Mouse (Mus musculus) myocyte (in vitro differentiated cells): ENCODE measurements around the gene Ep400. TPM values are rescaled to one million over a fixed set of nuclear protein-coding genes. Genes with fewer than 3 reads are reported as not detected.

Source experiments
- H3K27me3 ChIP-seq: one replicate; pipeline ENCODE4 v1.6.1; 2011; ENCODE audit not compliant: control insufficient read depth, insufficient read depth, insufficient read length
- H3K36me3 ChIP-seq: one replicate; pipeline ENCODE4 v1.6.1; 2011; ENCODE audit not compliant: control insufficient read depth, insufficient read depth
- H3K4me2 ChIP-seq: one replicate; pipeline ENCODE4 v1.6.1; 2011; ENCODE audit warnings: low read depth, control low read depth
- H3K4me3 ChIP-seq: one replicate; pipeline ENCODE4 v1.5.1; 2011; ENCODE audit warnings: mild to moderate bottlenecking, control low read depth, moderate library complexity
- H3K79me2 ChIP-seq: one replicate; pipeline ENCODE4 v1.6.1; 2011; ENCODE audit not compliant: control insufficient read depth, insufficient read depth
- H3ac ChIP-seq: one replicate; pipeline ENCODE4 v1.6.1; 2011; ENCODE audit not compliant: control insufficient read depth, insufficient read length
- CEBPB ChIP-seq: IDR thresholded peaks from 2 replicates; pipeline ENCODE4 v1.6.1; 2011; ENCODE audit warnings: mild to moderate bottlenecking, moderate library complexity; ENCODE audit not compliant: poor library complexity, insufficient read depth, severe bottlenecking
- E2F4 ChIP-seq: IDR thresholded peaks from one replicate; pipeline ENCODE4 v1.6.1; 2011; ENCODE audit warnings: mild to moderate bottlenecking, control low read depth, moderate library complexity; ENCODE audit not compliant: insufficient read depth
- MAX ChIP-seq: IDR thresholded peaks from one replicate; pipeline ENCODE4 v1.6.1; 2011; ENCODE audit warnings: low read depth, mild to moderate bottlenecking, control low read depth
- MYOD1 ChIP-seq, 3 experiments: IDR thresholded peaks; one replicate each; pipeline ENCODE4 v1.6.1; 2011; ENCODE audit warnings: control low read depth in 2 of 3, low read depth in 2 of 3, mild to moderate bottlenecking in 2 of 3, moderate library complexity in 1 of 3; ENCODE audit not compliant: insufficient read length in 2 of 3, control insufficient read depth in 1 of 3
- MYOG ChIP-seq, 3 experiments: IDR thresholded peaks; one replicate each; pipeline ENCODE4 v1.6.1; 2011; ENCODE audit warnings: control low read depth in 2 of 3, low read depth in 2 of 3, mild to moderate bottlenecking in 2 of 3; ENCODE audit not compliant: insufficient read length in 2 of 3, control insufficient read depth in 1 of 3, insufficient read depth in 1 of 3
- POLR2A ChIP-seq: IDR thresholded peaks from one replicate; pipeline ENCODE4 v1.6.1; 2011; ENCODE audit warnings: low read depth, mild to moderate bottlenecking, control low read depth, moderate library complexity; ENCODE audit not compliant: insufficient read length
- POLR2AphosphoS2 ChIP-seq: IDR thresholded peaks from one replicate; pipeline ENCODE4 v1.6.1; 2011; ENCODE audit warnings: low read depth, control low read depth; ENCODE audit not compliant: insufficient read length
- REST ChIP-seq: IDR thresholded peaks from one replicate; pipeline ENCODE4 v1.6.1; 2011; ENCODE audit warnings: mild to moderate bottlenecking, control low read depth, moderate library complexity; ENCODE audit not compliant: insufficient read depth, insufficient read length
- SRF ChIP-seq: IDR thresholded peaks from one replicate; pipeline ENCODE4 v1.6.1; 2011; ENCODE audit warnings: low read depth; ENCODE audit not compliant: control insufficient read depth, insufficient read length
- TCF12 ChIP-seq: IDR thresholded peaks from one replicate; pipeline ENCODE4 v1.6.1; 2011; ENCODE audit warnings: mild to moderate bottlenecking, control low read depth; ENCODE audit not compliant: poor library complexity, insufficient read depth, severe bottlenecking
- TCF3 ChIP-seq: IDR thresholded peaks from one replicate; pipeline ENCODE4 v1.6.1; 2011; ENCODE audit warnings: low read depth, control low read depth; ENCODE audit not compliant: insufficient read length
- USF1 ChIP-seq: IDR thresholded peaks from one replicate; pipeline ENCODE4 v1.6.1; 2011; ENCODE audit warnings: low read depth, mild to moderate bottlenecking, control low read depth, moderate library complexity
- polyA plus RNA-seq: library from polyadenylated mRNA; unstranded; fragments of >200 nt; fragmentation: generic; extraction: Trizol; gene quantifications from one replicate; pipeline ENCODE4 v1.2.1, GENCODE M21; 2012; ENCODE audit warnings: missing spikeins

Gene Ep400
- polyA plus RNA-seq, 1 experiment = 22.0 TPM

DNA sequence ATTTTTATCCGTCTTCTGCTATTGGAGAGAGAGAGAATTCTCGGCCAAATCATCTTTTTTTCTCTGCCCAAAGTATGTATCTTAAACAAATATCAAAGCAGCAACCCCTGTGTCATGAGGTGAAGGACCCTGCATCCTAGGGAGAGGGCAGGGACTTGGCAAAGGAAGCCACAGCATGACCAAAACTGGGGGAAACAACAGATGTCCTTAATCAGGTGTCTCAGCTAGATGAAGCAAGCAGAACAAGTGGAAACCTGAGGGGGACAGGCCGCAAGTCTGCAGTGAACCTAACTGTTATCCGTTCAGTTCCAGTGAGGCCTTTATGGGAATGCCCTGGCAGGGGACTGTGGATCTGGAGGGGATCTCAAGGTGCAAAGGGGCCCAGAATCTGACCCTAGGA lies 36.9 kb upstream of the Ep400 start:
- H3K4me2 ChIP-seq = peak overlapping the region; percentile 100
- no peaks in the 10 kb centered on the region for H3K27me3 ChIP-seq
- no peaks in the 10 kb centered on the region for H3K36me3 ChIP-seq
- peaks cover 30% of the 10 kb centered on the region for H3K79me2 ChIP-seq
- no peak for TF ChIP-seq CEBPB
- no peak for TF ChIP-seq MAX
- TF ChIP-seq TCF3 = no peak
- no peak for TF ChIP-seq MYOG (IDR thresholded peaks at IDR 0.05; ENCODE audit: control insufficient read depth in 1 of 3, insufficient read depth in 1 of 3, insufficient read length in 2 of 3, low read depth in 2 of 3)
- TF ChIP-seq USF1 = no peak
- TF ChIP-seq REST = no peak
- TF ChIP-seq SRF = no peak
- no peak for TF ChIP-seq POLR2A
- no peak for TF ChIP-seq E2F4
- no peak for TF ChIP-seq TCF12
- TF ChIP-seq MYOD1 (IDR thresholded peaks at IDR 0.05; ENCODE audit: control insufficient read depth in 1 of 3, insufficient read length in 2 of 3, low read depth in 2 of 3) = no peak
- no peak for TF ChIP-seq POLR2AphosphoS2
- H3ac ChIP-seq = no peak overlapping the region
- H3K4me3 ChIP-seq = peak overlapping the region; percentile 61

GRCm38 (mm10) chr5:110806676-110807075 lies 36.2 kb upstream of the Ep400 start:
- H3K36me3 ChIP-seq = no peaks in the 10 kb centered on the region
- peaks cover 30% of the 10 kb centered on the region for H3K79me2 ChIP-seq
- no peak overlapping the region for H3K4me3 ChIP-seq
- H3ac ChIP-seq = no peak overlapping the region
- TF ChIP-seq USF1 = peak; percentile 48
- no peak for TF ChIP-seq MYOG (IDR thresholded peaks at IDR 0.05; ENCODE audit: control insufficient read depth in 1 of 3, insufficient read depth in 1 of 3, insufficient read length in 2 of 3, low read depth in 2 of 3)
- TF ChIP-seq TCF3 = no peak
- TF ChIP-seq SRF = no peak
- no peak for TF ChIP-seq E2F4
- peak; percentile 22 for TF ChIP-seq POLR2AphosphoS2
- no peak for TF ChIP-seq MAX
- TF ChIP-seq REST = no peak
- TF ChIP-seq MYOD1 (IDR thresholded peaks at IDR 0.05; ENCODE audit: control insufficient read depth in 1 of 3, insufficient read length in 2 of 3, low read depth in 2 of 3) = no peak
- TF ChIP-seq POLR2A = no peak
- TF ChIP-seq TCF12 = no peak
- no peak for TF ChIP-seq CEBPB
- no peaks in the 10 kb centered on the region for H3K27me3 ChIP-seq
- peak overlapping the region; percentile 100 for H3K4me2 ChIP-seq

DNA sequence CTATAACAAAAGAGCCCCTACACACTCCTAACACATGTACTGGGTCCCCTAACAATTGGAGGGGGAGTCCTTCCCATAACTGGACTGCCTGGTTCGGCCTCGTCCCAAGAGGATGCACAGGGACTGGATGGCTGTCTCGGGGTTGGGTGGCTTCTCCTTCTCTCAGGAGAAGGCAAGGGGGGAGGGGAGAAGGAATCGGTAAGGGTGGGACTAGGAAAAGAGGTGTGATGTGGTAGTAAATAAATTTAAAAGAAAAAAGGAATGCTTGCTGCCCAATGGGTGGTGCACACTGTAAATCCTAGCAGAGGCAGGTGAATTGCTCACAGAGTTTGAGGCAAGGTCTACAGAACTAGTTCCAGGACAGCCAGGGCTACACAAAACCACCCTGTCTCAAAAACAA lies 35.6 kb upstream of the Ep400 start:
- Histone ChIP-seq H3K4me2 (peak overlapping the region; percentile 4), H3K4me3 (no peak overlapping the region), H3K79me2 (peaks cover 30% of the 10 kb centered on the region), H3ac (no peak overlapping the region), H3K27me3 (no peaks in the 10 kb centered on the region), H3K36me3 (no peaks in the 10 kb centered on the region)
- TF ChIP-seq USF1 = no peak
- TF ChIP-seq POLR2AphosphoS2 = no peak
- TF ChIP-seq TCF3 = no peak
- no peak for TF ChIP-seq MYOG (IDR thresholded peaks at IDR 0.05; ENCODE audit: control insufficient read depth in 1 of 3, insufficient read depth in 1 of 3, insufficient read length in 2 of 3, low read depth in 2 of 3)
- no peak for TF ChIP-seq MAX
- TF ChIP-seq SRF = no peak
- TF ChIP-seq E2F4 = no peak
- TF ChIP-seq MYOD1 (IDR thresholded peaks at IDR 0.05; ENCODE audit: control insufficient read depth in 1 of 3, insufficient read length in 2 of 3, low read depth in 2 of 3) = no peak
- no peak for TF ChIP-seq REST
- TF ChIP-seq TCF12 = no peak
- no peak for TF ChIP-seq CEBPB
- TF ChIP-seq POLR2A = no peak

- H3K79me2 ChIP-seq = peaks cover 28% of the 10 kb centered on the region
- H3K36me3 ChIP-seq = no peaks in the 10 kb centered on the region
- TF ChIP-seq TCF3 (no peak), CEBPB (no peak), POLR2AphosphoS2 (no peak), E2F4 (no peak), MYOG (IDR thresholded peaks at IDR 0.05; ENCODE audit: control insufficient read depth in 1 of 3, insufficient read depth in 1 of 3, insufficient read length in 2 of 3, low read depth in 2 of 3) (no peak), SRF (no peak), TCF12 (no peak), USF1 (no peak), REST (no peak), POLR2A (no peak), MYOD1 (IDR thresholded peaks at IDR 0.05; ENCODE audit: control insufficient read depth in 1 of 3, insufficient read length in 2 of 3, low read depth in 2 of 3) (no peak), MAX (no peak)
- no peaks in the 10 kb centered on the region for H3K27me3 ChIP-seq
- no peak overlapping the region for H3K4me2 ChIP-seq
- no peak overlapping the region for H3K4me3 ChIP-seq
- H3ac ChIP-seq = no peak overlapping the region
Measured at GRCm38 (mm10) chr5:110804012-110804743, 33.7 kb upstream of the Ep400 start.
